Mouse (Mus musculus): ENCODE data around the gene Stim2. TPM values are rescaled to one million over a fixed set of nuclear protein-coding genes. Genes with fewer than 3 reads are reported as not detected.
A peak's percentile ranks its signal among the peaks of the same experiment; 100 is the strongest.

Stim2 gene
- polyA plus RNA-seq, 1 experiment from 2014 or later: 15.6 TPM

DNA sequence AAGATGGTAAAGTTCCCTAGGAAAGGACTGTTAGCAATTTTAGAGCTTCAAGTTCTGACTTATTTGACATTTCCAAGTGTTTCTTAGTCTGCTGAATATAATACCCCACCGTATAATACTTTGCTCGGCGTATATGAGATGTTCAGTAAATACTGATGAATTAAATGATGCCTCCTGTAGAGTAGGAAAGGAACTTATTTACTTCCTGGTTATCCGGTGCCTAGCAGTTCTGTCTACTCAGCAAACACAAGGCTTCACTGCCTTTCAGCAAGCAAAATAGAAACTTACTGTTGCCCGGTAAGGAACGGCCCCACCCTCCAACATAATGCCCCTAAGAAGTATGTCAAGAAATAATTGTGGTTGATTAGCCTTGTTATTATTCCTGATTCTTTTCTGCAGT, 1.5 kb upstream of the Stim2 start:
- no peak overlapping the region for H3K27ac ChIP-seq
- H3K4me3 ChIP-seq: no peak overlapping the region
- no peak overlapping the region for H3K9ac ChIP-seq
- ATAC-seq (ENCODE audit: low FRiP score, low read depth): no peak
- H3K36me3 ChIP-seq: no peaks in the 10 kb centered on the region
- WGBS: 92% methylated on average over 6 of the region's 6 CpGs
- H3K9me3 ChIP-seq: no peaks in the 10 kb centered on the region
- no peak overlapping the region for H3K4me2 ChIP-seq (replicated peaks)
- peaks cover 17% of the 10 kb centered on the region for H3K27me3 ChIP-seq
- H3K4me1 ChIP-seq: peaks cover 30% of the 10 kb centered on the region

DNA sequence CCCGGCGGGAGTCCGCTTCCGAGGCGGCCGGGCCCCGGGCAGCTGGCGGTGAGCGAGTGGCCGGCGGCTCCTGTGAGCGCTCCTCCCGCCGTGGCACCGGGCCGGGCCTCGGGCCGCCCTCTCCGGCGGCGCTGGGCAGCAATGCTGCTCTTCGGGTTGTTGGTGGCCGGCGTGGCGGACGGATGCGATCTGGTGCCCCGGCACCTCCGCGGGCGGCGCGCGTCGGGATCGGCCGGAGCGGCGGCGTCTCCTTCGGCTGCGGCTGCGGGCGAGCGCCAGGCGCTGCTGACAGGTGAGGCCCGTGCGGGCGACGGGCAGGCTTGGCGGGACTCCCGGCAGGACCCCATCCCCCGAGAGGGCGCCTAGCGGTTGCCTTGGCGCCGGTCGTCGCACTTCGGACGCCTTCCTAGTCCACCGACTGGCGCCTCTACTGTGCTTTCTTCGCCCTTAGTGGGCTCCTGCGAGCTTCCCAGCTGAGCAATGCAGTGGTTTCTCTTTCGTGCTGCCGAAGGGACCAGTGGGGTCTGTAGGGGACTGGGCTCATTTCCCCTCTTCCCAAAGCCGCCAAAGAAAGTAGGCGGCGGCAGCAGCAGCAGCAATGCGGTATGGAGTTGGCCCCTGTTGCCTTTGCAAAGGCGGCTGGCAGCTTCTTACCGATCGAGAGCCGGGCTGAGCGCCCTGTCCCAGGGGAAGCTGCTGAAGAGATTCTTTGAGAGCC, 603 bp downstream of the Stim2 start:
- Histone ChIP-seq H3K27ac (peak overlapping the region; percentile 88), H3K9me3 (no peaks in the 10 kb centered on the region), H3K36me3 (no peaks in the 10 kb centered on the region), H3K27me3 (peaks cover 9% of the 10 kb centered on the region), H3K4me3 (peak overlapping the region; percentile 87), H3K4me1 (peaks cover 32% of the 10 kb centered on the region), H3K4me2 (replicated peaks) (peak overlapping the region; percentile 73), H3K9ac (peak overlapping the region; percentile 94)
- peak; percentile 57 for ATAC-seq (ENCODE audit: low FRiP score, low read depth)
- 0% methylated on average over 71 of the region's 76 CpGs for WGBS

DNA sequence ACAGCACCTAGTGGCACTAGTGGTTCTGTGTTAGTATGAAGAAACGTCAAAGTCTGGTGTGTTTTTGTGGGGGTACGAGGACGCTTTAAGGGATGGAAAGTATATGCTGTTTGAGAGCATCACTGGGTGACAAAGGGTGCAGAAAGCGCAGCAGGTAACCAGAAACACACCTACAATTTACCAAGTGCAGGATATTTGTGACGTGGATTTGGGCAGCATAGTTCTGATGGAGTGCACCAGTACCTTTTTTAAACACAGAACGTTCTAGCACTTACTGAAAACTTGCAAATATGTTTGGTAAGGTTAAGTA, 1.1 kb downstream of the Stim2 start:
- H3K27ac ChIP-seq: peak overlapping the region; percentile 88; the same call in 1 of the 2 replicates
- under 1% methylated on average over 6 of the region's 6 CpGs for WGBS
- no peaks in the 10 kb centered on the region for H3K9me3 ChIP-seq
- peak overlapping the region; percentile 94 for H3K9ac ChIP-seq
- peaks cover 4% of the 10 kb centered on the region for H3K27me3 ChIP-seq
- H3K4me1 ChIP-seq: peaks cover 32% of the 10 kb centered on the region
- no peak for ATAC-seq (ENCODE audit: low FRiP score, low read depth)
- peak overlapping the region; percentile 87 for H3K4me3 ChIP-seq
- peak overlapping the region; percentile 73 for H3K4me2 ChIP-seq (replicated peaks)
- H3K36me3 ChIP-seq: no peaks in the 10 kb centered on the region

DNA sequence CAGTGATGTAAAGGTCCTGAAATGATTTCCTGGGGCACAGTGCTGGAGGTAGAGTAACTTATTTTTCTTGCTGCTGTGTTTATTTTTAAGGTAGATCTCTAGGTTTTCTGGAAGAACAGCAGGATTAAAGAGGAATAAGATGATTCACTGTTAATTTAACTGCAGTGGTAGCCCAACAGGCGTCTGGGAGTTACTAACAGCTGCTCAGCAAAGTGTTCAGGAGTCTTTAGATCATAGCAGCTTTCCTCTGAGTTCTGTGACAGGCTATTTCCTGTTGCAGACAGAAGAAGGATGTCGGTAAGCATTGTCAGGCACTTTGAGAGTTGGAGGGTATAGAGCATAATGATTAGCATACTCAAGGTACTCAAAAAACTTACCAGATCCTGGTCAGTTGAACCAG, 1.5 kb downstream of the Stim2 start:
- ATAC-seq (ENCODE audit: low FRiP score, low read depth): no peak
- H3K27ac ChIP-seq: no peak overlapping the region
- peak overlapping the region; percentile 94 for H3K9ac ChIP-seq
- peak overlapping the region; percentile 73 for H3K4me2 ChIP-seq (replicated peaks)
- H3K4me3 ChIP-seq: peak overlapping the region; percentile 87
- H3K27me3 ChIP-seq: no peaks in the 10 kb centered on the region
- no peaks in the 10 kb centered on the region for H3K36me3 ChIP-seq
- 0% methylated on average over 2 of the region's 2 CpGs for WGBS
- H3K9me3 ChIP-seq: no peaks in the 10 kb centered on the region
- peaks cover 32% of the 10 kb centered on the region for H3K4me1 ChIP-seq

DNA sequence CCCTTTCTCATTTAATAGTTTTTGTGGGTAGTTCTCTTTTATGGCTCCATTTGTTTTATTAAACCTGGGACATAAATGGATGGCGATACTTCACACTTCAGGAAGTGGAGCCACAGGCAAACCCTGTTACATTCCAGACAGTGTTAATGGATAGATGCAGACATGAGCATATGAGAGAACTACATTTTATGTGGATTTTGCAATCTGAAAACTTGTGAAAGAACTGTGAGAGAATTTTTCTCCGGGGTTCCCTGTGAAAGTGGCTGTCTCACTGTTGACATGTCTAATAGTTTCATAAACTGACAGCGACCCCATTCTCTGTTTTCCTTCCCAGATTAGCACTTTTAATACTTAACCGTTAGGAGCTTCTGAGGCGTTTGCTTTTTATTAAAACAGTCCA, 2.7 kb downstream of the Stim2 start:
- Histone ChIP-seq H3K27ac (no peak overlapping the region), H3K27me3 (no peaks in the 10 kb centered on the region), H3K36me3 (no peaks in the 10 kb centered on the region), H3K9me3 (no peaks in the 10 kb centered on the region), H3K4me3 (peak overlapping the region; percentile 20; the same call in 1 of the 2 replicates), H3K4me2 (replicated peaks) (peak overlapping the region; percentile 45), H3K9ac (no peak overlapping the region), H3K4me1 (peaks cover 32% of the 10 kb centered on the region)
- no peak for ATAC-seq (ENCODE audit: low FRiP score, low read depth)
- WGBS: 20% methylated on average over 5 of the region's 5 CpGs

DNA sequence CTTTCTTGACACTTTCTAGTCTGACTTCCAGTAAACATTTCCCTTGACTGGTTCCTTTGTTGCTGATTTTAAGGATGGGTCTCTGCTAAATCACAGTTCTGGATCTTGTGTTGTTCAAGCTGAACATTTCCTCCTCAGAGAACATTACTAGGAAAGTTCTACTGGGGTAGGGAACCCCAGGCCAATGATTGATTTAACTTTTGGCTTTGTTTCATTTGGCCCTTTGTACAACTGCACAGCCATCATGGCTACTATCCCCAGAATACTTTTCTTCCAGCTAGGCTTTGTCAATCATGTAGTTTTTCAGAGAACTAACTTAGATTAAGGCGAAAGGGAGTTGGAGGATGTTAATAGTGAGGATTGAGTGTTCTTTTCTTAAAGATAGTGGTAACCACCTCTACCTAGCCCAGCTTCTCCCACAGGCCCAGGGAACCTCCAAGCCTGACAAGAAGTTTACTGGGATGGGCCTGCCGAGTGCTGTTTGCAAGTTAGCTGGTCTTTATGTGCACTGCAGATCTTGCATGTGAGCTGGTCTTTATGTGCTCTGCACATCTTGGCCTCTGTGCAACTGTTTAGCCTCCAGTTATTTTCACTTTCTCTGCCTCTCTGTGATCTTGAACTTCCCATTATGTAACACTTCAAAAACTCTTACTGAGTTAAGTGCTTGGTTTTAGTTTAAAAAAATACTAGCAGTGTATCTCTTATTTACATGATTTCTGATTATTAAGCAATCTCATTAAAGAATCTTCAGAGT, 7.0 kb downstream of the Stim2 start:
- H3K27ac ChIP-seq: no peak overlapping the region

DNA sequence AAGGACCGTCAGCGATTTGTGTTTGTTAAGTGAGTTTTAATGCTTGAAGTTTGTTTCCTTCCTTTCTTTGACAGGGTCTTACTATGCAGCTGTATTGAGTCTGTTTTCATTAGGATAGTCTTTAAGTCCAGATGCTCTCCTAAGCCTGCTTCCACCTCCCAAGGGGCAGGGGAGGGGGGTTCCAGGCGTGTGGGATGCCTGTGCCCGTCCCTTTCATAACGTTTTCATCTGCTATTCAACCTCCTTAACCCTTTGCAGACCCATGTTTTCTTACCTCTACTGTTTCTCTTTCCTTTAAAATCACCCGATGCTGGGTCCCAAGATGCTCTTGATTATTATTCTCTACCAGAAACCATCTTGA, 7.5 kb downstream of the Stim2 start:
- Histone ChIP-seq H3K9me3 (no peaks in the 10 kb centered on the region), H3K4me3 (no peak overlapping the region), H3K4me2 (replicated peaks) (no peak overlapping the region), H3K4me1 (peaks cover 14% of the 10 kb centered on the region), H3K27me3 (peaks cover 7% of the 10 kb centered on the region; the same call in 1 of the 2 replicates), H3K27ac (no peak overlapping the region), H3K36me3 (no peaks in the 10 kb centered on the region), H3K9ac (no peak overlapping the region)
- no peak for ATAC-seq (ENCODE audit: low FRiP score, low read depth)
- WGBS: 31% methylated on average over 6 of the region's 6 CpGs

More for the DNA sequence above, 7.0 kb downstream of the Stim2 start:
- H3K4me3 ChIP-seq: no peak overlapping the region
- WGBS: 62% methylated on average over 2 of the region's 2 CpGs
- no peak overlapping the region for H3K4me2 ChIP-seq (replicated peaks)
- peaks cover 7% of the 10 kb centered on the region; the same call in 1 of the 2 replicates for H3K27me3 ChIP-seq
- ATAC-seq (ENCODE audit: low FRiP score, low read depth): no peak
- H3K36me3 ChIP-seq: no peaks in the 10 kb centered on the region
- H3K4me1 ChIP-seq: peaks cover 18% of the 10 kb centered on the region
- H3K9ac ChIP-seq: no peak overlapping the region
- H3K9me3 ChIP-seq: no peaks in the 10 kb centered on the region

DNA sequence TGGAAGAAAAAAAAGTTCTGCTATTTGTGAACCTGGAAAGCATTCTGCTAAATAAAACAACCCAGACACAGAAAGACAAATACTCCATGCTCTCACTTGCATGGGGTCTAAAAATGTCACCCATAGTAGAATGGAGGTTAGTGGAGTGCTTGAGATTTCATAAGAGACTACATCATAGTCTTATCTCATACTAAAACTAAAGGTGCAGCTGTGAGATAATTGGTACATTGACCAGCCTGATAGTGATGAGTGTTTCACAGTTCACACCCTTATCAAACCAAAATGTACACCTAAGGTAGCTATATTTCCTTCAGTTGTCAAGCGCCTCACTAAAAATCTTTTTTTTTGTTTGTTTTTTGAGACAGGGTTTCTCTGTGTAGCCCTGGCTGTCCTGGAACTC, 8.5 kb downstream of the Stim2 start:
- H3K4me3 ChIP-seq: no peak overlapping the region

DNA sequence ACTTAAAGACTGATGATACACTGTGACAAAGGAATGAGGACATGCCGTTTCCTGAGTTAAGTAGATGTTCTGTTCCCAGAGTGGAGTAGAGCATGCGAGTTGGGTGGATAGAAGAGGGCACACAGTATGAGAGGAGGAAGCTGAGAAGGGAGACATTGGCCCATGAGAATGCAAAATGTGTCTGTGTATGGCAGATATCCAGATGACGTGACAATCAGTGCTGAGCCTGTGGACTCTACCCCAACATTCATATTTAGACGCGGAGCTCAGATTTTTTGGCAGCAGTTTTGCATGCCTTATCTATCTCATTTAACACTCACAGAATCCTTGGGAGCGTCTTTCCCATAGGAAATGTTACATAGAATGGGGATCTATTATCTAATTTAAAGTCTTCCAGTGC, 9.3 kb downstream of the Stim2 start:
- WGBS: 91% methylated on average over 6 of the region's 6 CpGs
- Histone ChIP-seq H3K27ac (no peak overlapping the region), H3K9ac (no peak overlapping the region), H3K36me3 (no peaks in the 10 kb centered on the region), H3K4me3 (no peak overlapping the region), H3K4me1 (peaks cover 7% of the 10 kb centered on the region), H3K9me3 (no peaks in the 10 kb centered on the region), H3K4me2 (replicated peaks) (no peak overlapping the region), H3K27me3 (peaks cover 14% of the 10 kb centered on the region)
- ATAC-seq (ENCODE audit: low FRiP score, low read depth): no peak

More for the DNA sequence above, 8.5 kb downstream of the Stim2 start:
- H3K4me1 ChIP-seq: peaks cover 10% of the 10 kb centered on the region
- H3K27ac ChIP-seq: no peak overlapping the region
- H3K9ac ChIP-seq: no peak overlapping the region
- H3K9me3 ChIP-seq: no peaks in the 10 kb centered on the region
- no peak overlapping the region for H3K4me2 ChIP-seq (replicated peaks)
- H3K27me3 ChIP-seq: peaks cover 12% of the 10 kb centered on the region
- no peaks in the 10 kb centered on the region for H3K36me3 ChIP-seq
- ATAC-seq (ENCODE audit: low FRiP score, low read depth): no peak
- 98% methylated on average over 1 of the region's 1 CpGs for WGBS

DNA sequence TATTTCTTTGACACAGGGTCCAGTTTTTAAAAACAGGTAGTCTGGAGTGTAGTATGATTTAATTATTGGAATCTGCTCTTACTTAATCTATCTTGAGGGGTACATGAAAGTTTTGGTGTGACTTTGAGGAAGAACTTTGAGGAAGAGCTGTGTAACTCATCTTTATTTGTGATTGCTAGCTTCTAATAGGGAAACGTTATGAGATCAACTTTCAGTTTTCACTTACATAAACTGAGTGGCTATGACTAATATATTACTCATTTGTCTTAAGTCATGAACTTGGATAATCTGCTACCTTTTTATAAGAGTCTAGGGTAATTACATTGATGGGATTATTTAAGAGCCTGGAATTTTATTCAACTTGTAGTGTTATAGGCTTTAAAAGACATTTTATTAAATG, 15.0 kb downstream of the Stim2 start:
- Histone ChIP-seq H3K27ac (no peak overlapping the region), H3K9me3 (no peaks in the 10 kb centered on the region), H3K36me3 (no peaks in the 10 kb centered on the region), H3K9ac (no peak overlapping the region), H3K4me3 (no peak overlapping the region), H3K4me2 (replicated peaks) (no peak overlapping the region), H3K27me3 (peaks cover 21% of the 10 kb centered on the region), H3K4me1 (peaks cover 3% of the 10 kb centered on the region; the same call in 1 of the 2 replicates)
- ATAC-seq (ENCODE audit: low FRiP score, low read depth): no peak
- WGBS: 31% methylated on average over 1 of the region's 1 CpGs

DNA sequence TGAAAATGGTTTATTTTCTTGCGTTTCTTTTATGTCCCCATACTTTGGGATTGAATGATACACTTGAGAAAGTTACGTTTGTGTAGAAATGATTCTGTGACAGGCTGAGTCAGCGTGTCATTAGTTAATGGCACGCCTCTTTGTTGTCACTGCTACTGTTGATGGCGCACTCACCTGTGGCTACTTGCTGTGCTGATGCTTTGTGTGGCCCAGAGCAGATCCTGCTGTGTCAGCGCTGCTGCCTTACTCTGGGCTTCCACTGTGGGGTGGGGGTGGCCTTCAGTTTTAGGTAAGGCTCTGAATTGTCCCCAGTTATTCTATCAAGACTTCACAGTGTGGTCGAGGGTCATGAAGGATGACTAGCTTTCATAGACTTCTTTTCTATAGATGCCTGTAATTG, 18.8 kb downstream of the Stim2 start:
- Histone ChIP-seq H3K4me3 (no peak overlapping the region), H3K27ac (no peak overlapping the region), H3K4me2 (replicated peaks) (no peak overlapping the region), H3K9me3 (no peaks in the 10 kb centered on the region), H3K36me3 (no peaks in the 10 kb centered on the region), H3K9ac (no peak overlapping the region), H3K4me1 (peaks cover 6% of the 10 kb centered on the region), H3K27me3 (peaks cover 14% of the 10 kb centered on the region)
- WGBS: 65% methylated on average over 7 of the region's 7 CpGs
- ATAC-seq (ENCODE audit: low FRiP score, low read depth): no peak

DNA sequence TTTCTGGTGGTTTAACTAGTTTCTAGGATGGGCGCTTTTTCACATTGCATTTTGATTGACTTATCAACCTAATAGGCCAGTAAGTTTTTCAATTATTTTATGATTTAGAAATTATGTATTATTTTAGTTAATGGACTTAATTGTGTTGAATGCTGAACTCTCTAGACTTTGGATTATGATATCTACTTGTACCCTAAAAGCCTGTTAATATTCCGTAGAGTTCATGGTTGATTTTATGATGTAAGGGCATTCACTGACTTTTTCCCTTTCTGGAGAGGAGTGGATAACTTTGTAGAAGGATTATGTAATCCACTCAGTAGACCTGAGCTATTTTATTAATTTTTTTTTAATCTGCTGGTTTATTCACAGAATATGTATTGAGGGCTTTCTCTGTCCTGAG, 20.6 kb downstream of the Stim2 start:
- peaks cover 4% of the 10 kb centered on the region; the same call in 1 of the 2 replicates for H3K4me1 ChIP-seq
- H3K27me3 ChIP-seq: peaks cover 11% of the 10 kb centered on the region; the same call in 1 of the 2 replicates
- H3K9ac ChIP-seq: no peak overlapping the region
- no peak overlapping the region for H3K27ac ChIP-seq
- H3K36me3 ChIP-seq: no peaks in the 10 kb centered on the region
- no peak for ATAC-seq (ENCODE audit: low FRiP score, low read depth)
- no peak overlapping the region for H3K4me2 ChIP-seq (replicated peaks)
- WGBS: 92% methylated on average over 2 of the region's 2 CpGs
- no peak overlapping the region for H3K4me3 ChIP-seq
- no peaks in the 10 kb centered on the region for H3K9me3 ChIP-seq

Data from limb, embryonic 13.5 days (tissue).